8 mouse cellular contexts compared by ENCODE assay signal in genomic region chr8:125570835-125571465, GRCm38 (mm10). TPM values are rescaled to one million over a fixed set of nuclear protein-coding genes. Genes with fewer than 3 reads are reported as not detected.
DNase-seq lines count a peak whose midpoint lies in the region; ATAC-seq and TF ChIP-seq lines count a peak whose summit lies in the region.

No protein-coding gene starts in this region.

- ATAC-seq in hindbrain, embryonic 12.5 days (ENCODE audit: low FRiP score): no peak
- ATAC-seq in liver, postnatal 0 days: no peak

- no peak for DNase-seq in heart, adult 2 months
- no peak for DNase-seq in heart, postnatal 25 days (ENCODE audit: low spot score)
- peak; percentile 40 for DNase-seq in CH12.LX (ENCODE audit: extremely low read depth)
- peak; percentile 37 to 40 for DNase-seq in cerebellum, adult 18-20 months
- DNase-seq in liver, postnatal 0 days: peak; percentile 47
- DNase-seq in thymus, adult 2 months: peak; percentile 39
- no peak for DNase-seq in layer of hippocampus, postnatal 14 days (ENCODE audit: low spot score in 2 of 2)

- H3K9ac ChIP-seq in heart, adult 2 months (ENCODE audit: low read depth, low read length): no peak overlapping the region
- no peak overlapping the region for H3K9ac ChIP-seq in CH12.LX (ENCODE audit: insufficient read depth, low read depth)
- H3K9ac ChIP-seq in hindbrain, embryonic 12.5 days: no peak overlapping the region
- H3K9ac ChIP-seq in liver, postnatal 0 days (replicated peaks): no peak overlapping the region

- H3K4me2 ChIP-seq in CH12.LX (ENCODE audit: insufficient read depth, low read depth, poor library complexity, severe bottlenecking): no peak overlapping the region
- peak overlapping the region; percentile 92; the same call in 1 of the 2 replicates for H3K4me2 ChIP-seq in hindbrain, embryonic 12.5 days (replicated peaks)
- H3K4me2 ChIP-seq in liver, postnatal 0 days (ENCODE audit: low read depth, low read length): 0 out of 2 replicates have a peak overlapping the region, but pooled peaks have one; percentile 93

- H3K4me1 ChIP-seq in heart, adult 2 months (ENCODE audit: control insufficient read depth, insufficient read depth, low read length): peaks cover 7% of the 10 kb centered on the region
- H3K4me1 ChIP-seq in CH12.LX (ENCODE audit: control insufficient read depth in 1 of 2, insufficient read depth in 2 of 2): peaks cover 0 to 36% of the 10 kb centered on the region in 2 experiments; a peak in 3 of 4 replicates
- peaks cover 30% of the 10 kb centered on the region for H3K4me1 ChIP-seq in hindbrain, embryonic 12.5 days
- H3K4me1 ChIP-seq in liver, postnatal 0 days (ENCODE audit: insufficient read depth): peaks cover 20% of the 10 kb centered on the region
- peaks cover 7% of the 10 kb centered on the region for H3K4me1 ChIP-seq in thymus, adult 2 months (replicated peaks; ENCODE audit: control insufficient read depth, insufficient read depth, low read length)

- TF ChIP-seq POLR2A in heart, adult 2 months (IDR thresholded peaks at IDR 0.05; ENCODE audit: insufficient read depth, low read depth, low read length): no peak
- TF ChIP-seq POLR2A in CH12.LX (IDR thresholded peaks at IDR 0.05; ENCODE audit: low read depth, low read length): no peak
- no peak for TF ChIP-seq POLR2A in thymus, adult 2 months (IDR thresholded peaks at IDR 0.05; ENCODE audit: control insufficient read depth, extremely low read depth, insufficient read depth, low read length, poor library complexity)

- TF ChIP-seq RAD21 in CH12.LX (IDR thresholded peaks at IDR 0.05; ENCODE audit: low read depth, low read length): peak; percentile 26

- H3K9me3 ChIP-seq in CH12.LX (replicated peaks; ENCODE audit: low read length): peaks cover 6% of the 10 kb centered on the region
- H3K9me3 ChIP-seq in hindbrain, embryonic 12.5 days (replicated peaks): no peaks in the 10 kb centered on the region
- H3K9me3 ChIP-seq in liver, postnatal 0 days (ENCODE audit: low read length): no peaks in the 10 kb centered on the region

- peak; percentile 58 for TF ChIP-seq CTCF in heart, adult 2 months (IDR thresholded peaks at IDR 0.05)
- TF ChIP-seq CTCF in CH12.LX (conservative IDR thresholded peaks at IDR 0.05 in 1 of 2, IDR thresholded peaks at IDR 0.05 in 1 of 2; ENCODE audit: low read depth in 2 of 2, low read length in 2 of 2): peak; percentile 28 to 53; a peak in 2 of 4 replicates
- peak; percentile 48 for TF ChIP-seq CTCF in liver, postnatal 0 days (IDR thresholded peaks at IDR 0.05; ENCODE audit: low read depth)
- no peak for TF ChIP-seq CTCF in thymus, adult 2 months (IDR thresholded peaks at IDR 0.05; ENCODE audit: borderline replicate concordance, control insufficient read depth, extremely low read depth, insufficient read depth, low read length, poor library complexity)

- H3K27me3 ChIP-seq in heart, adult 2 months (ENCODE audit: control insufficient read depth, insufficient read depth, low read length): no peaks in the 10 kb centered on the region
- peaks cover 10% of the 10 kb centered on the region for H3K27me3 ChIP-seq in CH12.LX (replicated peaks)
- H3K27me3 ChIP-seq in hindbrain, embryonic 12.5 days: peaks cover 18% of the 10 kb centered on the region; the same call in 1 of the 2 replicates
- H3K27me3 ChIP-seq in liver, postnatal 0 days (ENCODE audit: insufficient read depth, low read length): 0 out of 2 replicates have a peak, but pooled peaks cover 2% of the 10 kb centered on the region
- H3K27me3 ChIP-seq in thymus, adult 2 months (ENCODE audit: control insufficient read depth, insufficient read depth, low read length): no peaks in the 10 kb centered on the region

- no peak overlapping the region for H3K4me3 ChIP-seq in heart, adult 2 months
- H3K4me3 ChIP-seq in CH12.LX (replicated peaks in 1 of 3; ENCODE audit: low read depth in 2 of 3, low read length in 2 of 3, poor library complexity in 1 of 3): no peak overlapping the region
- peak overlapping the region; percentile 71; the same call in 1 of the 2 replicates for H3K4me3 ChIP-seq in hindbrain, embryonic 12.5 days
- H3K4me3 ChIP-seq in liver, postnatal 0 days (ENCODE audit: low read depth, low read length): peak overlapping the region; percentile 64
- no peak overlapping the region for H3K4me3 ChIP-seq in thymus, adult 2 months (ENCODE audit: control insufficient read depth, insufficient read depth, low read length)

- intact Hi-C loops in heart, adult 2 months (cut with DNase I): loop anchor here (5.0 kb wide), 2 partner anchors 96 to 161 kb away; partner anchors contain the start of gene Map10
- intact Hi-C loops in heart, postnatal 25 days (cut with DNase I): no loop called here

- dilution Hi-C loops in CH12.LX (cut with MboI; ENCODE audit: extremely low pct_ligation_motif_present, extremely low pct_unique_long_range_greater_than_20kb, low sequenced_read_pairs): no loop called here

- WGBS in heart, adult 2 months: 78% methylated on average over 12 of the region's 12 CpGs
- 73% methylated on average over 12 of the region's 12 CpGs for whole genome bisulfite sequencing in hindbrain, embryonic 12.5 days
- whole genome bisulfite sequencing in liver, postnatal 0 days (ENCODE audit: insufficient replicate concordance): 63% methylated on average over 12 of the region's 12 CpGs
- 84% methylated on average over 12 of the region's 12 CpGs for WGBS in thymus, adult 2 months

- TF ChIP-seq EP300 in heart, adult 2 months (IDR thresholded peaks at IDR 0.05; ENCODE audit: insufficient read depth, low read depth, low read length): no peak
- TF ChIP-seq EP300 in CH12.LX (IDR thresholded peaks at IDR 0.05; ENCODE audit: low read length): no peak
- TF ChIP-seq EP300 in liver, postnatal 0 days (IDR thresholded peaks at IDR 0.05; ENCODE audit: low read depth): no peak

- H3K79me2 ChIP-seq in heart, adult 2 months (replicated peaks; ENCODE audit: control insufficient read depth, insufficient read depth, low read length): no peaks in the 10 kb centered on the region; the same call in 1 of the 2 replicates
- H3K79me2 ChIP-seq in CH12.LX (replicated peaks; ENCODE audit: control insufficient read depth, extremely low read depth, insufficient read depth, poor library complexity, severe bottlenecking): peaks cover 6% of the 10 kb centered on the region; the same call in 1 of the 2 replicates

- H3K27ac ChIP-seq in heart, adult 2 months: no peak overlapping the region; the same call in 1 of the 2 replicates
- H3K27ac ChIP-seq in CH12.LX (ENCODE audit: insufficient read depth, low read depth): no peak overlapping the region
- H3K27ac ChIP-seq in hindbrain, embryonic 12.5 days: no peak overlapping the region
- H3K27ac ChIP-seq in liver, postnatal 0 days (ENCODE audit: low read depth): no peak overlapping the region
- no peak overlapping the region for H3K27ac ChIP-seq in thymus, adult 2 months (ENCODE audit: control insufficient read depth, insufficient read depth, low read length)

- in situ Hi-C loops in CH12.LX (cut with MboI; ENCODE audit: low pct_ligation_motif_present, low pct_unique_long_range_greater_than_20kb, low sequenced_read_pairs): loop anchor here (25.0 kb wide), 2 partner anchors 234 to 384 kb away; no protein-coding TSS in a partner anchor

- peaks cover 6% of the 10 kb centered on the region for H3K36me3 ChIP-seq in heart, adult 2 months (ENCODE audit: control insufficient read depth, insufficient read depth, low read length)
- H3K36me3 ChIP-seq in CH12.LX (replicated peaks in 1 of 2; ENCODE audit: control insufficient read depth in 1 of 2, insufficient read depth in 1 of 2, low read length in 1 of 2): no peaks in the 10 kb centered on the region
- no peaks in the 10 kb centered on the region for H3K36me3 ChIP-seq in hindbrain, embryonic 12.5 days
- H3K36me3 ChIP-seq in liver, postnatal 0 days (replicated peaks; ENCODE audit: insufficient read depth, low read length): no peaks in the 10 kb centered on the region
- no peaks in the 10 kb centered on the region for H3K36me3 ChIP-seq in thymus, adult 2 months (ENCODE audit: control insufficient read depth, insufficient read depth, low read length)

TF ChIP-seq in CH12.LX, 34 proteins besides CTCF, POLR2A, EP300 and RAD21:
- TF ChIP-seq ELF1 (IDR thresholded peaks at IDR 0.05; ENCODE audit: low read depth, low read length) (no peak), SMC3 (IDR thresholded peaks at IDR 0.05; ENCODE audit: low read depth, low read length) (peak; percentile 46)
TF ChIP-seq in CH12.LX: peak in this region for 1.

RNA-seq across cellular contexts. Expression of gene Sipa1l2, which starts 1.3 kb away (rescaled TPM):
- 10 to 100 TPM; 42.9 to 45.4 TPM for total RNA-seq in heart, adult 2 months (2021)
- 27.0 and 40.5 TPM in 2 replicates for polyA plus RNA-seq in heart, adult 2 months (2012; rRNA removed)
- 10 to 100 TPM; 43.7 to 44.8 TPM for total RNA-seq in heart, postnatal 25 days (2021)
- total RNA-seq in CH12.LX (2012; rRNA removed) (3.8 and 5.6 TPM in 2 replicates), CH12.LX (2014; rRNA removed) (1.9 and 2.0 TPM in 2 replicates)
- polyA plus RNA-seq in CH12.LX (2012; ENCODE audit: insufficient read length, low read depth): 2.3 and 2.7 TPM in 2 replicates
- 36.4 and 37.5 TPM in 2 replicates for polyA plus RNA-seq in hindbrain, embryonic 12.5 days (2016; fragmentation: Nextera tagmentation; extraction: Ambion mirVana)
- 0.44 and 0.47 TPM in 2 replicates for polyA plus RNA-seq in liver, postnatal 0 days (2015; fragmentation: Nextera tagmentation; extraction: Ambion mirVana)
- 10.9 and 11.7 TPM in 2 replicates for polyA plus RNA-seq in thymus, adult 2 months (2012; rRNA removed)
- total RNA-seq in layer of hippocampus, postnatal 14 days (2021): 10 to 100 TPM; 36.9 to 42.0 TPM

Comparison
In these comparisons a context has a peak if more than half of its experiments do, and no peak if none do; other contexts are left out.
1. DNase-seq: peak in CH12.LX (single experiment), cerebellum, adult 18-20 months (2 of 2), liver, postnatal 0 days (single experiment) and thymus, adult 2 months (single experiment); none in heart, adult 2 months (0 of 2), heart, postnatal 25 days (single experiment) and layer of hippocampus, postnatal 14 days (0 of 2).
2. H3K4me3 ChIP-seq: peak in hindbrain, embryonic 12.5 days (single experiment) and liver, postnatal 0 days (single experiment); none in heart, adult 2 months (single experiment), CH12.LX (0 of 3) and thymus, adult 2 months (single experiment).